Mouse (Mus musculus) limb, embryonic 10.5 days (tissue): Measurements from ENCODE around the gene Fmo4. TPM values are rescaled to one million over a fixed set of nuclear protein-coding genes. Genes with fewer than 3 reads are reported as not detected.

Source experiments
- DNase-seq: peaks from one replicate; pipeline ENCODE4 v3.0.0-alpha.2; 2017; ENCODE audit warnings: low spot score
- H3K27ac ChIP-seq: fragments of 300-500 bp; sonication (generic); 2 replicates; pipeline ENCODE4 v1.5.1; 2016; ENCODE audit warnings: mild to moderate bottlenecking
- H3K27me3 ChIP-seq: fragments of 300-500 bp; sonication (generic); 2 replicates; pipeline ENCODE4 v1.6.1; 2016; ENCODE audit warnings: low read depth, mild to moderate bottlenecking; ENCODE audit not compliant: poor library complexity, severe bottlenecking
- H3K36me3 ChIP-seq: fragments of 300-500 bp; sonication (generic); 2 replicates; pipeline ENCODE4 v1.6.1; 2016; ENCODE audit warnings: mild to moderate bottlenecking, moderate library complexity
- H3K4me1 ChIP-seq: fragments of 300-500 bp; sonication (generic); 2 replicates; pipeline ENCODE4 v1.6.1; 2016
- H3K4me3 ChIP-seq: fragments of 300-500 bp; sonication (generic); 2 replicates; pipeline ENCODE4 v1.5.1; 2016; ENCODE audit warnings: mild to moderate bottlenecking, moderate library complexity
- H3K9me3 ChIP-seq: fragments of 300-500 bp; sonication (generic); replicated peaks from 2 replicates; pipeline ENCODE4 v1.6.1; 2016; ENCODE audit warnings: mild to moderate bottlenecking
- WGBS: fragments of 180-500 bp; shearing (Covaris S2); methylation state at CpG from one replicate; pipeline ENCODE4 v1.1.7; 2016; 5-methylcytosine and 5-hydroxymethylcytosine counted together
- polyA plus RNA-seq: library from polyadenylated mRNA; unstranded; fragments of >200 nt; fragmentation: Nextera tagmentation; extraction: Ambion mirVana; gene quantifications from 2 replicates; pipeline ENCODE4 v1.2.1, GENCODE M21; 2016

Gene Fmo4
- polyA plus RNA-seq, 1 experiment from 2014 or later = 0.08 TPM

- Histone ChIP-seq H3K27me3 (no peaks in the 10 kb centered on the region), H3K36me3 (no peaks in the 10 kb centered on the region), H3K9me3 (no peaks in the 10 kb centered on the region), H3K4me1 (peaks cover 12% of the 10 kb centered on the region), H3K27ac (peak overlapping the region; percentile 83), H3K4me3 (peak overlapping the region; percentile 10; the same call in 1 of the 2 replicates)
- WGBS = 11% methylated on average over 5 of the region's 5 CpGs
- DNase-seq = peak; percentile 51
These were observed 18.2 kb upstream of the Fmo4 start for GRCm38 (mm10) chr1:162831838-162832573.

- Histone ChIP-seq H3K9me3 (no peaks in the 10 kb centered on the region), H3K4me1 (no peaks in the 10 kb centered on the region), H3K27ac (no peak overlapping the region), H3K36me3 (no peaks in the 10 kb centered on the region), H3K27me3 (no peaks in the 10 kb centered on the region), H3K4me3 (no peak overlapping the region)
- 95% methylated on average over 5 of the region's 5 CpGs for WGBS
- no peak for DNase-seq
These were observed 5.5 kb upstream of the Fmo4 start for GRCm38 (mm10) chr1:162819280-162819679.

- no peaks in the 10 kb centered on the region for H3K27me3 ChIP-seq
- WGBS = 82% methylated on average over 10 of the region's 10 CpGs
- DNase-seq = no peak
- no peaks in the 10 kb centered on the region for H3K9me3 ChIP-seq
- H3K4me3 ChIP-seq = no peak overlapping the region
- no peaks in the 10 kb centered on the region for H3K36me3 ChIP-seq
- H3K27ac ChIP-seq = no peak overlapping the region
- H3K4me1 ChIP-seq = no peaks in the 10 kb centered on the region
These were observed 1.8 kb upstream of the Fmo4 start for GRCm38 (mm10) chr1:162815381-162816127.

GRCm38 (mm10) chr1:162814932-162815331 is 1.2 kb upstream of the Fmo4 start:
- no peaks in the 10 kb centered on the region for H3K36me3 ChIP-seq
- 82% methylated on average over 4 of the region's 4 CpGs for WGBS
- no peaks in the 10 kb centered on the region for H3K4me1 ChIP-seq
- DNase-seq = no peak
- H3K27ac ChIP-seq = no peak overlapping the region
- H3K9me3 ChIP-seq = no peaks in the 10 kb centered on the region
- H3K4me3 ChIP-seq = no peak overlapping the region
- no peaks in the 10 kb centered on the region for H3K27me3 ChIP-seq

GRCm38 (mm10) chr1:162813143-162813835 is 483 bp downstream of the Fmo4 start:
- 90% methylated on average over 9 of the region's 9 CpGs for WGBS
- Histone ChIP-seq H3K4me1 (no peaks in the 10 kb centered on the region), H3K27me3 (no peaks in the 10 kb centered on the region), H3K9me3 (no peaks in the 10 kb centered on the region), H3K4me3 (no peak overlapping the region), H3K27ac (no peak overlapping the region), H3K36me3 (no peaks in the 10 kb centered on the region)
- no peak for DNase-seq

GRCm38 (mm10) chr1:162808541-162808940 is 5.2 kb downstream of the Fmo4 start:
- 86% methylated on average over 3 of the region's 3 CpGs for WGBS
- no peaks in the 10 kb centered on the region for H3K4me1 ChIP-seq
- no peak for DNase-seq
- no peaks in the 10 kb centered on the region for H3K36me3 ChIP-seq
- no peak overlapping the region for H3K4me3 ChIP-seq
- no peaks in the 10 kb centered on the region for H3K27me3 ChIP-seq
- H3K27ac ChIP-seq = no peak overlapping the region
- H3K9me3 ChIP-seq = no peaks in the 10 kb centered on the region

GRCm38 (mm10) chr1:162807441-162807840 is 6.3 kb downstream of the Fmo4 start:
- 86% methylated on average over 5 of the region's 5 CpGs for WGBS
- Histone ChIP-seq H3K27ac (no peak overlapping the region), H3K27me3 (no peaks in the 10 kb centered on the region), H3K4me3 (no peak overlapping the region), H3K9me3 (no peaks in the 10 kb centered on the region), H3K4me1 (no peaks in the 10 kb centered on the region), H3K36me3 (no peaks in the 10 kb centered on the region)
- no peak for DNase-seq

GRCm38 (mm10) chr1:162805011-162805410 is 8.8 kb downstream of the Fmo4 start:
- 62% methylated on average over 5 of the region's 5 CpGs for WGBS
- Histone ChIP-seq H3K9me3 (no peaks in the 10 kb centered on the region), H3K36me3 (no peaks in the 10 kb centered on the region), H3K4me3 (no peak overlapping the region), H3K27ac (no peak overlapping the region), H3K4me1 (no peaks in the 10 kb centered on the region), H3K27me3 (no peaks in the 10 kb centered on the region)
- DNase-seq = no peak

- no peak overlapping the region for H3K27ac ChIP-seq
- no peak overlapping the region for H3K4me3 ChIP-seq
- no peaks in the 10 kb centered on the region for H3K27me3 ChIP-seq
- no peaks in the 10 kb centered on the region for H3K4me1 ChIP-seq
- H3K9me3 ChIP-seq = no peaks in the 10 kb centered on the region
- H3K36me3 ChIP-seq = no peaks in the 10 kb centered on the region
- no peak for DNase-seq
These were observed 17.3 kb downstream of the Fmo4 start for GRCm38 (mm10) chr1:162796441-162796840.

GRCm38 (mm10) chr1:162792306-162793044 is 21.3 kb downstream of the Fmo4 start:
- Histone ChIP-seq H3K4me1 (no peaks in the 10 kb centered on the region), H3K9me3 (no peaks in the 10 kb centered on the region), H3K36me3 (no peaks in the 10 kb centered on the region), H3K27me3 (no peaks in the 10 kb centered on the region), H3K4me3 (no peak overlapping the region), H3K27ac (no peak overlapping the region)
- DNase-seq = no peak
- 77% methylated on average over 7 of the region's 7 CpGs for WGBS

GRCm38 (mm10) chr1:162785222-162785621 is 28.6 kb downstream of the Fmo4 start:
- Histone ChIP-seq H3K9me3 (no peaks in the 10 kb centered on the region), H3K27ac (no peak overlapping the region), H3K4me3 (no peak overlapping the region), H3K36me3 (no peaks in the 10 kb centered on the region), H3K27me3 (no peaks in the 10 kb centered on the region), H3K4me1 (no peaks in the 10 kb centered on the region)
- 83% methylated on average over 4 of the region's 4 CpGs for WGBS
- no peak for DNase-seq

GRCm38 (mm10) chr1:162783669-162784248 is 30.0 kb downstream of the Fmo4 start:
- Histone ChIP-seq H3K4me3 (no peak overlapping the region), H3K9me3 (no peaks in the 10 kb centered on the region), H3K27me3 (no peaks in the 10 kb centered on the region), H3K36me3 (no peaks in the 10 kb centered on the region), H3K4me1 (no peaks in the 10 kb centered on the region), H3K27ac (no peak overlapping the region)
- 92% methylated on average over 7 of the region's 7 CpGs for WGBS
- no peak for DNase-seq
